Mouse (Mus musculus) liver, embryonic 18 days (tissue): ENCODE results near the gene Krtap4-8. TPM values are rescaled to one million over a fixed set of nuclear protein-coding genes. Genes with fewer than 3 reads are reported as not detected.

ENCODE experiments used
- polyA plus RNA-seq: library from polyadenylated mRNA; depleted of rRNA; stranded (reverse); fragments of >200 nt; gene quantifications from 2 replicates; pipeline ENCODE4 v1.2.3, GENCODE M21; 2012; rRNA removed

Gene Krtap4-8
- not detected in 2 replicates for polyA plus RNA-seq

DNA sequence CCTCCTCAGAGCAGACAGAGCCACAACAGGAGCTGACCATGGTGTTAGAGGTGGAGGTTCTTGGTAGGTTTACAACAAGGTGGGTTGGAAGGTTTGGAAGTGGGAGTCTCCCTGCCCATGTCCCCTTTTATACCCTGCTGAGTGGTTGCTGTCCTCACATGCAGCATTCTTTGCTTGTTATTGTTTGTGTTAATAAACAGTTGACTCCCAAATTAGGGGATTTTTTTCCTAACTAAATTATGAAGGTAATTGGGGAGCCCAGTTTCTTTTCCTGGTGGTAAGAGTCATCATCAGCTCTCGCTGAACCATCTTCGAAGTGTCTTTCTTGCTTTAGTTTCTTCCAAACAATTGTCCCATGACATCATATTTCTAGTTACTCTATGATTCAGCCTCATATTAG, at the start of gene Krtap4-8:
Gene Krtap4-8 (minus strand): TSS at position 101 of the 400 bp plus-strand sequence.

DNA sequence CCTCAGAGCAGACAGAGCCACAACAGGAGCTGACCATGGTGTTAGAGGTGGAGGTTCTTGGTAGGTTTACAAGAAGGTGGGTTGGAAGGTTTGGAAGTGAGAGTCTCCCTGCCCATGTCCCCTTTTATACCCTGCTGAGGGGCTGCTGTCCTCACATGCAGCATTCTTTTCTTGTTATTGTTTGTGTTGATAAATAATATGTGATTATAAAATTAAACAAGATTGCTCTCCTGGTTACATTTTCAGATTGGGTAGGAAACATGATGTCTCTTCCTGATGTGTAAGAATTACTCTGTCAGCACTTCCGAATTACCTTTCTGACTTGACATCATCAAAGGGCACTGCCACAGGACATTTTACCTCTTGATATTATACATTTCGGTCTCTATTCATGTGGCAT, 35.1 kb upstream of the Krtap4-8 start, which contains the start of gene Gm11564:
Gene Gm11564 (minus strand): TSS at position 101 of the 400 bp plus-strand sequence.

DNA sequence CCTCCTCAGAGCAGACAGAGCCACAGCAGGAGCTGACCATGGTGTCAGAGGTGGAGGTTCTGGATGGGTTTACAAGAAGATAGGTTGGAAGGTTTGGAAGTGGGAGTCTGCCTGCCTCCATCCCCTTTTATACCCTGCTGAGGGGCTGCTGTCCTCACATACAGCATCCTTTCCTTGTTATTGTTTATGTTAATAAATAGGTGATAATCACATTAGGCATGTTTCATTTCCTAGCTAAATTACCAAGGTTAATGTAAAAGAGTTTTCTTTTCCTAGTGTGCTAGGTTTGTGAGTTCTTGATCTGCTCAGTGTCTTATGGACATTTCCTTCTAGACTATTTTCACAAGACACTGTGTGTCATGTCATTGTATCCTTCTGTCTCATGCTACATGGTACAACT, 29.3 kb upstream of the Krtap4-8 start, which contains the start of gene Krtap4-13:
Gene Krtap4-13 (minus strand): TSS at position 101 of the 400 bp plus-strand sequence.

DNA sequence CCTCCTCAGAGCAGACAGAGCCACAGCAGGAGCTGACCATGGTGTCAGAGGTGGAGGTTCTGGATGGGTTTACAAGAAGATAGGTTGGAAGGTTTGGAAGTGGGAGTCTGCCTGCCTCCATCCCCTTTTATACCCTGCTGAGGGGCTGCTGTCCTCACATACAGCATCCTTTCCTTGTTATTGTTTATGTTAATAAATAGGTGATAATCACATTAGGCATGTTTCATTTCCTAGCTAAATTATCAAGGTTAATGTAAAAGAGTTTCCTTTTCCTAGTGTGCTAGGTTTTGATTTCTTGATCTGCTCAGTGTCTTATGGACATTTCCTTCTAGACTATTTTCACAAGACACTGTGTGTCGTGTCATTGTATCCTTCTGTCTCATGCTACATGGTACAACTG, 23.8 kb upstream of the Krtap4-8 start, which contains the start of gene Gm11554:
Gene Gm11554 (minus strand): TSS at position 101 of the 400 bp plus-strand sequence.

DNA sequence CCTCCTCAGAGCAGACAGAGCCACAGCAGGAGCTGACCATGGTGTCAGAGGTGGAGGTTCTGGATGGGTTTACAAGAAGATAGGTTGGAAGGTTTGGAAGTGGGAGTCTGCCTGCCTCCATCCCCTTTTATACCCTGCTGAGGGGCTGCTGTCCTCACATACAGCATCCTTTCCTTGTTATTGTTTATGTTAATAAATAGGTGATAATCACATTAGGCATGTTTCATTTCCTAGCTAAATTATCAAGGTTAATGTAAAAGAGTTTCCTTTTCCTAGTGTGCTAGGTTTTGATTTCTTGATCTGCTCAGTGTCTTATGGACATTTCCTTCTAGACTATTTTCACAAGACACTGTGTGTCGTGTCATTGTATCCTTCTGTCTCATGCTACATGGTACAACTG, 18.3 kb upstream of the Krtap4-8 start, which contains the start of gene Gm11569:
Gene Gm11569 (minus strand): TSS at position 101 of the 400 bp plus-strand sequence.

DNA sequence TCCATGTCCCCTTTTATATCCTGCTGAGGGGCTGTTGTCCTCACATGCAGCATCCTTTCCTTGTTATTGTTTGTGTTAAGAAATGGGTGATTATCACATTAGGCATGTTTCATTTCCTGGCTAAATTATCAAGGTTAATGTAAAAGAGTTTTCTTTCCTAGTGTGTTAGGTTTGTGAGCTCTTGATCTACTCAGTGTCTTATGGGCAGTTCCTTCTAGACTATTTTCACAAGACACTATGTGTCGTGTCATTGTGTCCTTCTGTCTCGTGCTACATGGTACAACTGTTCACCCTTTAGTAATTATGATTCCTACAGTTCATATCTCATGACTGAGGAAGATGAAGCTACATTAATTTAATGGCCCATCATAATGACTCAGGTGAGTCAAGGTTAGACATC, 12.9 kb upstream of the Krtap4-8 start, which contains the start of gene Gm11596:
Gene Gm11596 (minus strand): TSS at position 101 of the 400 bp plus-strand sequence.

DNA sequence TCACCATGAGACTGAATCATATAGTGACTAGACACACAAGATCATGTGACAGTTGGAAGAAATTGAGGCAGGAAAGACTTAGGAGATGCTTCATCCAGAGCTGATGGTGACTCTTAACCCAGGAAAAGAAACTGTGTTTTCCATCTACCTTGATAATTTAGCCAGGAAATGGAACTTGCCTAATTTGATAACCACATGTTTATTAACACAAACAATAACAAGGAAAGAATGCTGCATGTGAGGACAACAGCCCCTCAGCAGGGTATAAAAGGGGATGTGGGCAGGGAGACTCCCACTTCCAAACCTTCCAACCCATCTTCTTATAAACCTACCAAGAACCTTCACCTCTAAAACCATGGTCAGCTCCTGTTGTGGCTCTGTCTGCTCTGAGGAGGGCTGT, 4.4 kb upstream of the Krtap4-8 start, which contains the start of gene Krtap4-9:
Gene Krtap4-9 (plus strand): TSS at position 301 of the 400 bp plus-strand sequence.

DNA sequence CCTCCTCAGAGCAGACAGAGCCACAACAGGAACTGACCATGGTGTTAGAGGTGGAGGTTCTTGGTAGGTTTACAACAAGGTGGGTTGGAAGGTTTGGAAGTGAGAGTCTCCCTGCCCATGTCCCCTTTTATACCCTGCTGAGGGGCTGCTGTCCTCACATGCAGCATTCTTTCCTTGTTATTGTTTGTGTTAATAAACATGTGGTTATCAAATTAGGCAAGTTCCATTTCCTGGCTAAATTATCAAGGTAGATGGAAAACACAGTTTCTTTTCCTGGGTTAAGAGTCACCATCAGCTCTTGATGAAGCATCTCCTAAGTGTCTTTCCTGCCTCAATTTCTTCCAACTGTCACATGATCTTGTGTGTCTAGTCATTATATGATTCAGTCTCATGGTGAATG, 7.7 kb downstream of the Krtap4-8 start, which contains the start of gene Gm11595:
Gene Gm11595 (minus strand): TSS at position 101 of the 400 bp plus-strand sequence.

DNA sequence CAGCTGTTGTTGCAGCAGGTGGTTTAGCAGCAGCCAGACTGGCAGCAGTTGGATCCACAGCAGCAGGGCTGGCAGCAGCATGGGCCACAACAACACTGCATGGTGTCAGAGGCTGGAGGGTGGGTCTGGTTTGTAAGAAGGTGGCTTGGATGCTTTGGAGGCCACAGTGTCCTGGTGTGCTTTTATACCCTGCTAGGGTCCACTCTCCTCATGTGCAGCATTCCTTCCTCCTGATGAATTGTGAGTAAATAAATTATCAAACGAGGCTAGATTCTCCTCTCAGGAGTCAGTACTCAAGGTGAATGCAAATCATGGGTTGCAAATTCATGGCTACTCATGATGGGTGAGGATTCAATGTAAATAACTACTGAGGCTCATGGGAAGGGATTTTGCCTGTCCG, 46.3 kb downstream of the Krtap4-8 start, which contains the start of gene Gm14180:
Gene Gm14180 (minus strand): TSS at position 101 of the 400 bp plus-strand sequence.

Other genes starting within 250 kb of the Krtap4-8 start
- not detected in 2 replicates for gene Krt40, start 237.5 kb downstream of the Krtap4-8 start, polyA plus RNA-seq
- not detected in 2 replicates for gene Krtap3-3, start 229.8 kb downstream of the Krtap4-8 start, polyA plus RNA-seq
- gene Krtap3-2, start 223.9 kb downstream of the Krtap4-8 start, polyA plus RNA-seq, result not detected in 2 replicates
- not detected in 2 replicates for gene Gm11939, start 221.2 kb downstream of the Krtap4-8 start, polyA plus RNA-seq
- gene Krtap3-1, start 214.1 kb downstream of the Krtap4-8 start, polyA plus RNA-seq, result not detected in 2 replicates
- not detected in 2 replicates for gene Krtap1-5, start 199.7 kb downstream of the Krtap4-8 start, polyA plus RNA-seq
- not detected in 2 replicates for gene Krtap1-4, start 197.1 kb downstream of the Krtap4-8 start, polyA plus RNA-seq
- gene Krtap1-3, start 189.4 kb downstream of the Krtap4-8 start, polyA plus RNA-seq, result not detected in 2 replicates
- gene Krtap9-3, start 182.6 kb downstream of the Krtap4-8 start, polyA plus RNA-seq, result not detected in 2 replicates
- not detected in 2 replicates for gene Gm11938, start 177.4 kb downstream of the Krtap4-8 start, polyA plus RNA-seq
- gene Gm11937, start 170.5 kb downstream of the Krtap4-8 start, polyA plus RNA-seq, result not detected in 2 replicates
- gene Krtap2-4, start 165.9 kb downstream of the Krtap4-8 start, polyA plus RNA-seq, result not detected in 2 replicates
- not detected in 2 replicates for gene Gm11562, start 160.3 kb downstream of the Krtap4-8 start, polyA plus RNA-seq
- gene Krtap4-1, start 152.5 kb downstream of the Krtap4-8 start, polyA plus RNA-seq, result not detected in 2 replicates
- not detected in 2 replicates for gene Krtap4-2, start 145.6 kb downstream of the Krtap4-8 start, polyA plus RNA-seq
- not detected in 2 replicates for gene Krtap4-7, start 136.6 kb downstream of the Krtap4-8 start, polyA plus RNA-seq
- not detected in 2 replicates for gene Gm11555, start 130.5 kb downstream of the Krtap4-8 start, polyA plus RNA-seq
- gene Gm11563, start 121.7 kb downstream of the Krtap4-8 start, polyA plus RNA-seq, result not detected in 2 replicates
- not detected in 2 replicates for gene Krtap4-6, start 114.7 kb downstream of the Krtap4-8 start, polyA plus RNA-seq
- gene Gm14190, start 90.0 kb downstream of the Krtap4-8 start, polyA plus RNA-seq, result not detected in 2 replicates
- not detected in 2 replicates for gene Gm14180, start 46.4 kb downstream of the Krtap4-8 start, polyA plus RNA-seq
- gene Gm11595, start 7.8 kb downstream of the Krtap4-8 start, polyA plus RNA-seq, result not detected in 2 replicates
- not detected in 2 replicates for gene Krtap4-9, start 4.5 kb upstream of the Krtap4-8 start, polyA plus RNA-seq
- not detected in 2 replicates for gene Gm11596, start 12.8 kb upstream of the Krtap4-8 start, polyA plus RNA-seq
- not detected in 2 replicates for gene Gm11569, start 18.2 kb upstream of the Krtap4-8 start, polyA plus RNA-seq
- gene Gm11554, start 23.7 kb upstream of the Krtap4-8 start, polyA plus RNA-seq, result not detected in 2 replicates
- gene Krtap4-13, start 29.2 kb upstream of the Krtap4-8 start, polyA plus RNA-seq, result not detected in 2 replicates
- gene Gm11564, start 35.0 kb upstream of the Krtap4-8 start, polyA plus RNA-seq, result not detected in 2 replicates
- not detected in 2 replicates for gene 2300003K06Rik, start 57.4 kb upstream of the Krtap4-8 start, polyA plus RNA-seq
- not detected in 2 replicates for gene Krtap4-16, start 70.9 kb upstream of the Krtap4-8 start, polyA plus RNA-seq
- gene Gm11568, start 77.2 kb upstream of the Krtap4-8 start, polyA plus RNA-seq, result not detected in 2 replicates
- gene Gm11559, start 83.8 kb upstream of the Krtap4-8 start, polyA plus RNA-seq, result not detected in 2 replicates
- not detected in 2 replicates for gene Krtap9-1, start 92.7 kb upstream of the Krtap4-8 start, polyA plus RNA-seq
- gene Gm11567, start 98.5 kb upstream of the Krtap4-8 start, polyA plus RNA-seq, result not detected in 2 replicates
- not detected in 2 replicates for gene Krtap31-1, start 127.2 kb upstream of the Krtap4-8 start, polyA plus RNA-seq
- not detected in 2 replicates for gene Gm11565, start 134.0 kb upstream of the Krtap4-8 start, polyA plus RNA-seq
- gene Krtap31-2, start 155.6 kb upstream of the Krtap4-8 start, polyA plus RNA-seq, result not detected in 2 replicates
- not detected in 2 replicates for gene Krtap9-5, start 167.8 kb upstream of the Krtap4-8 start, polyA plus RNA-seq
- gene Krtap29-1, start 198.3 kb upstream of the Krtap4-8 start, polyA plus RNA-seq, result not detected in 2 replicates
- not detected in 2 replicates for gene Krtap16-1, start 205.9 kb upstream of the Krtap4-8 start, polyA plus RNA-seq
- not detected in 2 replicates for gene Krtap17-1, start 213.3 kb upstream of the Krtap4-8 start, polyA plus RNA-seq
- not detected in 2 replicates for gene Krt33a, start 235.5 kb upstream of the Krtap4-8 start, polyA plus RNA-seq
- not detected in 2 replicates for gene Krt33b, start 249.2 kb upstream of the Krtap4-8 start, polyA plus RNA-seq